Mouse (Mus musculus): ENCODE measurements at regions not wholly inside any gene's neighbourhood (a gene's known extent, or its start where the extent isn't known, plus 50 kb on each side); places are given as distances from the start of the nearest gene placed in this dataset.

DNA sequence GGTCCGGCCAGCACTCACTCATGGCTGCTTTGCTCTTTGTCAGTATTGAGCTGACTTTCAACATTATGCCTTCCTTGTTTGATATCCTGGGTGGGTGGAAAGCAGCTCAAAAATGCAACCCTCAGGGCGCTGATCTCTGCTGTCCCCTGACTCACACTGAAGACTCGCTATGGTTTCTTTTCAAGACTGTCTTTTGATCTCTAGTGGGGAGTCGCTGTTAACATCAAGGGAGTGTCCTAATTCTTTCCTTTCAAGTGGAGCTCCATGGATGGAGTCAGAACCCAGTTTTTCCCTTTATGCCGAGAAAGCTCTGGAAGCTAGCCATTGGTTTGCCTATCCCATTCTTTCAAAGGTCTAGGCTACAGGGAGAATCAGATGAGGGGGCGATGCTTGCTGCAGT lies 54.5 kb upstream of the 1700020N01Rik start:
- H3K9ac ChIP-seq (ENCODE audit: insufficient read depth, low read depth): no peak overlapping the region
- H3K79me2 ChIP-seq (replicated peaks; ENCODE audit: control insufficient read depth, extremely low read depth, insufficient read depth, poor library complexity, severe bottlenecking): no peaks in the 10 kb centered on the region
- TF ChIP-seq RAD21 (IDR thresholded peaks at IDR 0.05; ENCODE audit: low read depth, low read length) (no peak), BHLHE40 (IDR thresholded peaks at IDR 0.05; ENCODE audit: low read depth, low read length) (no peak), ZMIZ1 (IDR thresholded peaks at IDR 0.05; ENCODE audit: low read depth, low read length) (no peak)
- no peaks in the 10 kb centered on the region for H3K9me3 ChIP-seq (replicated peaks; ENCODE audit: low read length)
- H3K4me3 ChIP-seq (replicated peaks in 1 of 3; ENCODE audit: low read depth in 2 of 3, low read length in 2 of 3, poor library complexity in 1 of 3): no peak overlapping the region
- in situ Hi-C loops (cut with MboI; ENCODE audit: low pct_ligation_motif_present, low pct_unique_long_range_greater_than_20kb, low sequenced_read_pairs): no loop called here
- no peak overlapping the region for H3K4me2 ChIP-seq (ENCODE audit: insufficient read depth, low read depth, poor library complexity, severe bottlenecking)
- H3K27me3 ChIP-seq (replicated peaks): no peaks in the 10 kb centered on the region
- DNase-seq (ENCODE audit: extremely low read depth): no peak
- H3K4me1 ChIP-seq (ENCODE audit: control insufficient read depth in 1 of 2, insufficient read depth in 2 of 2): peaks cover 4 to 20% of the 10 kb centered on the region in 2 experiments; a peak in 3 of 4 replicates
- H3K36me3 ChIP-seq (replicated peaks in 1 of 2; ENCODE audit: control insufficient read depth in 1 of 2, insufficient read depth in 1 of 2, low read length in 1 of 2): no peaks in the 10 kb centered on the region
- no peak overlapping the region for H3K27ac ChIP-seq (ENCODE audit: insufficient read depth, low read depth)
- dilution Hi-C loops (cut with MboI; ENCODE audit: extremely low pct_ligation_motif_present, extremely low pct_unique_long_range_greater_than_20kb, low sequenced_read_pairs): no loop called here

Measured in CH12.LX (cell line).